Mouse (Mus musculus) cerebellum, adult 2 months (tissue): ENCODE data around the gene Hoxb6. TPM values are rescaled to one million over a fixed set of nuclear protein-coding genes. Genes with fewer than 3 reads are reported as not detected.

Experiments used
- DNase-seq, 2 experiments: peaks; one replicate each; pipeline ENCODE4 v3.0.0; 2021
- H3K27ac ChIP-seq: fragments of 200-500 bp; 2 replicates; pipeline ENCODE4 v1.5.1; 2012; ENCODE audit warnings: low read length, control low read depth, inconsistent platforms; ENCODE audit not compliant: insufficient read depth
- H3K27me3 ChIP-seq: fragments of 200-500 bp; 2 replicates; pipeline ENCODE4 v1.6.1; 2012; ENCODE audit warnings: inconsistent platforms, mild to moderate bottlenecking, low read length, moderate library complexity; ENCODE audit not compliant: control insufficient read depth, insufficient read depth
- H3K4me1 ChIP-seq: fragments of 200-500 bp; 2 replicates; pipeline ENCODE4 v1.6.1; 2011; ENCODE audit warnings: low read length; ENCODE audit not compliant: control insufficient read depth, insufficient read depth
- H3K4me3 ChIP-seq: fragments of 200-500 bp; replicated peaks from 2 replicates; pipeline ENCODE3; 2011; ENCODE audit warnings: mild to moderate bottlenecking, low read depth, low read length, control low read depth; ENCODE audit not compliant: insufficient read depth
- CTCF ChIP-seq: fragments of 200-500 bp; IDR thresholded peaks from 2 replicates; pipeline ENCODE4 v1.5.1; 2011; ENCODE audit warnings: low read depth, mild to moderate bottlenecking, control low read depth, low read length, moderate library complexity, borderline replicate concordance; ENCODE audit not compliant: insufficient read depth
- POLR2A ChIP-seq: fragments of 200-500 bp; IDR thresholded peaks from 2 replicates; pipeline ENCODE4 v1.6.1; 2011; ENCODE audit warnings: low read length, control low read depth, borderline replicate concordance; ENCODE audit not compliant: insufficient read depth
- WGBS: fragments of 180-500 bp; shearing (Covaris S2); methylation state at CpG from one replicate; pipeline ENCODE4 v1.1.7; 2018; 5-methylcytosine and 5-hydroxymethylcytosine counted together
- polyA plus RNA-seq: library from polyadenylated mRNA; depleted of rRNA; stranded (reverse); fragments of >200 nt; gene quantifications from 2 replicates; pipeline ENCODE4 v1.2.3, GENCODE M21; 2012

Hoxb6 gene
- polyA plus RNA-seq, 1 experiment = 1.5 TPM

GRCm38 (mm10) chr11:96327122-96327521, 34.8 kb downstream of the Hoxb6 start:
- DNase-seq = no peak
- no peaks in the 10 kb centered on the region for H3K4me1 ChIP-seq

DNA sequence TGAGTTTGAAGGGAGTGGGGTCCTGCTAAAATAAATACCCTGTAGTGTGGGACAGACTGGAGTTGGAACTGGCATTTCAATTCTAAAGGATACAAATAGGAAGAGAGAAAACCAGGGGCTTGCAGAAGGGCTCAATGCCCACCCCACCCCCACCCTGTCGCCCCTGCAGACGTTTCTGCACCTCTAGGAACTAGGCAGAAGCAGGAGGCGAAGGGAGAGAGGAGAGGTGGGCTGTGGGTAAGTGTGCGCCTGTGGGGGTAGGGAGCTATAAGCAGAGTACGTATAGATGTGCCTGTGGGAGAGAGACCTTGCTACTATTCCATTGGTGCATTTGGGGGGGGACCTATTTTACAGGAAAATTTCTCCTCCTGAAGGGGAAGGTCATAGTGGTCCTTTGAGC, 35.5 kb downstream of the Hoxb6 start:
- Histone ChIP-seq H3K4me3 (no peak overlapping the region), H3K27ac (no peak overlapping the region), H3K27me3 (peaks cover 5% of the 10 kb centered on the region; the same call in 1 of the 2 replicates), H3K4me1 (no peaks in the 10 kb centered on the region)
- WGBS = 6% methylated on average over 5 of the region's 5 CpGs
- TF ChIP-seq CTCF (no peak), POLR2A (no peak)
- no peak for DNase-seq

More at GRCm38 (mm10) chr11:96327122-96327521, 34.8 kb downstream of the Hoxb6 start:
- H3K27ac ChIP-seq = no peak overlapping the region
- 4% methylated on average over 7 of the region's 7 CpGs for WGBS
- no peak overlapping the region for H3K4me3 ChIP-seq
- peaks cover 3% of the 10 kb centered on the region; the same call in 1 of the 2 replicates for H3K27me3 ChIP-seq
- TF ChIP-seq POLR2A (no peak), CTCF (no peak)

- 10% methylated on average over 8 of the region's 8 CpGs for WGBS
- no peak overlapping the region for H3K4me3 ChIP-seq
- H3K27ac ChIP-seq = no peak overlapping the region
- no peaks in the 10 kb centered on the region for H3K4me1 ChIP-seq
- peaks cover 6% of the 10 kb centered on the region; the same call in 1 of the 2 replicates for H3K27me3 ChIP-seq
- no peak for DNase-seq
- no peak for TF ChIP-seq CTCF
- no peak for TF ChIP-seq POLR2A
Observed at GRCm38 (mm10) chr11:96328605-96329004, 36.3 kb downstream of the Hoxb6 start.

GRCm38 (mm10) chr11:96332105-96332504, 39.8 kb downstream of the Hoxb6 start:
- DNase-seq = no peak
- no peak overlapping the region for H3K27ac ChIP-seq
- no peak for TF ChIP-seq POLR2A
- TF ChIP-seq CTCF = no peak
- H3K4me1 ChIP-seq = no peaks in the 10 kb centered on the region
- H3K4me3 ChIP-seq = no peak overlapping the region
- peaks cover 5% of the 10 kb centered on the region; the same call in 1 of the 2 replicates for H3K27me3 ChIP-seq
- 3% methylated on average over 8 of the region's 8 CpGs for WGBS

DNA sequence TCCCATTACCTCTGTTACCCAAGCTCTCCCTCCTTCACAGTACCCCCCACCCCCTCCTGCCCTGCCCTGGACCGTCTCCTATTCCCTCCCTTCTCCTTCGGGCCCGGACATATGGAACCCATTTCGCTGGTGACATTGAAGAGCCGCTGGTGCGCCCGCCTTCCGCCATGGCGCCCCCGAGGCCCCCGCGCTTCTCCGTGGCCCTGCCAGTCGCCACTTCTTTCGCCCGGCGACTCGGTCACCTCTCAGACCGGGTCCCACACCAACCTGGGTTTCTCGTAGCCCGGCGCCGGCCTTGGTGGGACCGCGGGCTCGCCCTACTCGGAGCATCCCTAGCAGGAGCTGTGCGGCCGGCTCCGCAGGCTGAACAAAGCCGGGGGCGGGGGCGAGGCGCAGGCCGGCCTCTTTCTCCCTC, 40.3 kb downstream of the Hoxb6 start:
- Histone ChIP-seq H3K4me1 (no peaks in the 10 kb centered on the region), H3K27me3 (peaks cover 5% of the 10 kb centered on the region; the same call in 1 of the 2 replicates), H3K27ac (no peak overlapping the region), H3K4me3 (no peak overlapping the region)
- DNase-seq = no peak
- no peak for TF ChIP-seq CTCF
- no peak for TF ChIP-seq POLR2A
- 1% methylated on average over 35 of the region's 35 CpGs for whole genome bisulfite sequencing

GRCm38 (mm10) chr11:96333241-96334001, 41.1 kb downstream of the Hoxb6 start:
- Histone ChIP-seq H3K27ac (no peak overlapping the region), H3K27me3 (peaks cover 5% of the 10 kb centered on the region; the same call in 1 of the 2 replicates), H3K4me3 (no peak overlapping the region), H3K4me1 (no peaks in the 10 kb centered on the region)
- WGBS = 4% methylated on average over 17 of the region's 17 CpGs
- no peak for DNase-seq
- TF ChIP-seq POLR2A (no peak), CTCF (no peak)

DNA sequence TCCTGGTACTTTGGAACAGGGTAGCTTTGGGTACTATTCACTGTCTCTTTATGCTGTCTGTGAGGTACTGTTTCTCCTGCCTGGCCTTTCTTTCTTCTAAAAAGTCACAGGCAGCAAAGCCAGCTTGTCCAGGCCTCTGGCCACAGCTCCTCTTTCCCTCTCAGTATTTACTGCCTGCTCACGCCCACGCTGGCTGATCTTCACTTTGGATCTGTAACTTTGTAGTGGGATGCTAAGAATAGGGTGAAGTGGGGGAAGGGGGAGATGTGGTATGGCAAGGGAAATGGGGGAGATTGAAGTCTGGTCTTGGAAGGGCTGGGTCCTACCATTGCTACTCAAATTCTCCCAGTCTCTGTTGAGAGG, 41.7 kb downstream of the Hoxb6 start:
- 8% methylated on average over 2 of the region's 2 CpGs for WGBS
- H3K4me3 ChIP-seq = no peak overlapping the region
- H3K27me3 ChIP-seq = peaks cover 5% of the 10 kb centered on the region; the same call in 1 of the 2 replicates
- no peak overlapping the region for H3K27ac ChIP-seq
- no peak for TF ChIP-seq POLR2A
- no peaks in the 10 kb centered on the region for H3K4me1 ChIP-seq
- no peak for DNase-seq

GRCm38 (mm10) chr11:96334998-96335397, 42.7 kb downstream of the Hoxb6 start:
- no peak for DNase-seq
- 26% methylated on average over 3 of the region's 3 CpGs for WGBS
- TF ChIP-seq POLR2A (no peak), CTCF (no peak)
- peaks cover 5% of the 10 kb centered on the region; the same call in 1 of the 2 replicates for H3K27me3 ChIP-seq
- H3K27ac ChIP-seq = no peak overlapping the region
- H3K4me3 ChIP-seq = no peak overlapping the region
- H3K4me1 ChIP-seq = no peaks in the 10 kb centered on the region
